Mouse (Mus musculus): ENCODE results near the gene Gpatch2l. TPM values are rescaled to one million over a fixed set of nuclear protein-coding genes. Genes with fewer than 3 reads are reported as not detected.

The Gpatch2l gene
- 14.7 and 16.1 TPM in 2 replicates for polyA plus RNA-seq (2012; rRNA removed)

DNA sequence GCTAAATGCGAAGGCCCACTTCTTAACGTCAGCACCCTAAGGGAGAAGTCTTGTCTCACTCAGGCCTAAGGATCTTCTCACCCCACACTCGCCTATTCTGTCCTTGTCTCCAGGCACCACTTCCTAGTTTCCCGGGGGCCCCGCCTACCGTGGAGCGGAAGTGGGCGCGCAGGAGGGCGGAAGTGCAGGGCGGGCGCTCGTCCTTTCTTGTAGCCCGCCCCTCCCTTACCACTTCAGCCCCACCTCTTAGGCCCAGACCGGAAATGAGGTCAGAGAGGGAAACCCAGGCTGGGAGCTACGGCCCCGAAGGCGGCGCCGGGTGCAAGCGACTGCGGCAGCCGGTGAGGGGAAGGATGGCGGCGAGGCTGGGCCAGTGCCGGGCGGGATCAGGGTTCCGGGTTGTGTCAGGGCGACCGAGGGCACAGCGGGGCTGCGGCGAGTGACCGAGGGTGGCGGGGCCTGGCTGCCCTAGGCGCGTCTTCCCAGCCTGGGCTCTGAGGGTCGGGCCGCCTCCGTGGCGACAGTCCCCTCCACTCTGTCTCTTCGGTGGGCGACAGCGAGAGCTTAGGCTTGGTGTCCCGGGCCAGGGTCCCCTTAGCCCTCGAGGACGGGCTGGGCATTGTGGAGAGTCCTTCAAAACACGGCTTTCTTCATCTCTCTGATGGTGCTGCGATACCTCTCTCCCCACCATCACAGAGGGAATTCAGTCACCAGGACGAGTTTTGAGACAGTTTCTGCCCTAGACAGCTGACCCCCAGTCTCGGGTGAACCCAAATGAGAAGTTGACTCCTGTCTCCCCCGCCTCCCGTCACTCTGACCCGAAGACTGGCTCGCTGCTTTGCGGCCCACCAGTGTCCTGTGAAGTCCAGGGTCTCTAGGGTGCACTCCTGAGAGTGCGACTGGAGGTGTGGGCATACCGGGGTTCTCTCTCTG, at the start of gene Gpatch2l:
Gene Gpatch2l, plus strand, starts transcription at position 255 of the 933 bp plus-strand sequence.
- DNase-seq (ENCODE audit: low spot score), result peak; percentile 86

DNA sequence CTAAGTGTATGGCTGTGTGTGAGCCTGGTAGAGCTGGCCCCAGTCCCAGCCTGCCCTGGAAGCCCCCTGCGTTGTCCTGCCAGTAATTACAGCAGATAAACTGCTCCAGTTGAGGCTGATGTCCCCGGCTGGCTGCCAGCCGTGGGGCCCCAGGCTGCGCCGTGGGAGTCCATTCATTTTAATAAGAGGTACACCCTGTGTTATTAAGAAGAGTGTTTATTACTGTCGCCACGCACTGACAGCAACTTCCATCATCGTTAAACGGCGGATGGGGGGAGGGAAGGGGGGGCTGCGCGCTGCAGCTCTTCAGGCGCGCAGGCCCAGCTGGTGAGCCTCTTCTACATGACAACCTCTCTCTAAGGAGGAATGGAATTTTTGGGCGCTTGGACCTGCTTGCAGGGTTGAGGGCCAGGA, 49.6 kb upstream of the Gpatch2l start:
- DNase-seq (ENCODE audit: low spot score), result no peak

DNA sequence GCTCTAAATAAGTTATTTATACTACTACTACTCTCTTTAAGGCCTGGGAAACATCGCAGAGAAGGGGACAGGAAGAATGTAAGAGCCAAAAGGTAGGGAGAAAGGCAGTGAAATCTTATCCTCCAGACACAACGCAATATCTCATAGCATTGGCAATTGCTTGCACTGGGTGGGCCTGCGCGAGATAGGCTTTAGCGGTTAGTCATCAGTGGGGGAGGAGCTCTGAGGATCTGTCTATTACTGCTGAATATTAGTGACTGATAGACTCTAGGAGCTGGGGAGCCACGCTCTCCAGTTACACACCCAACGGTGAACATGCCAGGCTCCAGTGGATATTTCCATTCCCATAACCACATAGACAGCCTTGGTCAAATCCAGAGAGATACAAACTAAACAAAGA, 44.7 kb upstream of the Gpatch2l start:
- DNase-seq (ENCODE audit: low spot score), result no peak

DNA sequence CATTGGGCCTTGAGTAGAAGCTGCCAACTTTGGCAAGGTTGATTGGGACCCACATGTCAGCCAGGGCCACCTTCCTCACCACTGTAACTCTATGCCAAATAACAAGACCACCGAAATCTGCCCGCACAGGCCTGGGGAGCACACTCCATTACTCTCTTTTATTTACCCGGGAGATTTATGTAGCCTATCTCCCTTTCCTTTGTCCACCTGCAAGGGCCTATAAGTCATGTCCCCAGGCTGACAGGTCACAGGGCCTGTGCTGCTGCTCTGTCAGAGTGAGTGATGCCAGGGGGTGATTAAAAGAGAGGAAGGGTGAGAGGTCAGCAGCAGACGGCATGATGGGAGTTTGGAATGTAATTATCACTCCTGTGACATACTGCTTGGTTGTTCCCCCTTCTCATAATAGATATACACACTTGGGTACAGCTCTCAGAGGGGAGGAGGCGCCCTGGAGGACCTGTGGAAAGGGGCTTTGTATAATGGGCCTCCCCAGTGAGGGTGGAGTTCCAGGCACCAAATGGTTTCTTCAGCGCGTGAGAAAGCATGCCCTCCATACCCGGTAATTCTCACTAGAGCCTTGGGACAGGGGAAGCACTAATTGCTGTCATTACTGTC, 38.1 kb upstream of the Gpatch2l start:
- no peak for DNase-seq (ENCODE audit: low spot score)

DNA sequence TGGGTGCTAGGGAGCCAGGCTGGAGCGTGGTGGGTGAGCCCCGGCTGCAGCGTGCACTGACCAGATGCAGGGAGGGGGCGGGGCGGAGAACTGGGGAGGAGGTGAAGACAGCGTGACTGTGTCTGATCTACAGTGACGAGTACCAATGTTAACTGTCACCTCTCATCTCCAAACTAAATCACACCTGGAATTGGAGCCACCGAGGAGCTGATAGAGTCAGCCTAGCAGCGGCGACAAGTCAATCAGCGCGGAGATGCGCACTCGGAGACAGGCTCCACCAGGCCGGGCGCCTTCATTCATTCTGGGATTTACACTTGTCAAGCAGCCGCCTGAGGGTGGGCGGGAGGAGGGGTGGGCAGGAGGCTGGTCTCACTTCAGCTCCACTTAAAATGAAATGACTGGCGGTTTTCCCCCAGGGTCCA, 30.5 kb upstream of the Gpatch2l start:
- DNase-seq (ENCODE audit: low spot score), result no peak

DNA sequence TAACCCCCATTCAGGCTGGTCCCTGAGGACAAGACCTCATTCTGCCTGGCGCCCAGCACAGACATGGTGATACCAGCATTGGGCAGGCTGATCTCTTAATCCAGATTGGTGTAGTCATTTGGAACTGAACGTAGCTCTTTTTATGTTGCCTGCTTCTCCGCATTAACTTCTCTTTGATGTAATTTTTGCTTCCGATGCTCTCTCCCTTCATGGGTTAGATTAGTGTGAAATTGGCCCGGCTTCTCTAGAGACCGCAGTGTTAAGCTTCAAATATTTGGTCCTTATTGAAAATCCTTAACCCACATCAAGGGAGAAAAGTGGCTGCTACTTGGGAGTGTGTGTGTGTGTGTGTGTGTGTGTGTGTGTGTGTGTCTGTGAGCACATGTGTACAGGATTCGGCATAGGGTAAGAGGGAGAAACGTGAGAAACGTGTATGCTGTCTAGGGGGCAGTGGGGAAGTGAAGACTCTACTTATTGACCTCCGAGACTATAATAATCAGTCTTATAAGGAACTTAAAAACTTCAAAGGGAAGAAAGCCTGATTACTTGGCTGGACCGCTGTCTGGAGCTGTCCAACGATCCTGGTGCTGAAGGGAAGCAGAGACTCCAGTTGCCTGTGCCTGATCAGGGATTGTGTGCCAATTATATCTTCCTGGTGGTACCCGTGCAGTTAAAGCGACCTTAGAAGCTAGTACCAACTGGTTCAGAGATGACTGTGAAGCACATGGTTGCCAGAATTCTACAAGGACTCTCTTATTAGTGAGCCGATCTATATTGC, 28.8 kb upstream of the Gpatch2l start:
- no peak for DNase-seq (ENCODE audit: low spot score)

DNA sequence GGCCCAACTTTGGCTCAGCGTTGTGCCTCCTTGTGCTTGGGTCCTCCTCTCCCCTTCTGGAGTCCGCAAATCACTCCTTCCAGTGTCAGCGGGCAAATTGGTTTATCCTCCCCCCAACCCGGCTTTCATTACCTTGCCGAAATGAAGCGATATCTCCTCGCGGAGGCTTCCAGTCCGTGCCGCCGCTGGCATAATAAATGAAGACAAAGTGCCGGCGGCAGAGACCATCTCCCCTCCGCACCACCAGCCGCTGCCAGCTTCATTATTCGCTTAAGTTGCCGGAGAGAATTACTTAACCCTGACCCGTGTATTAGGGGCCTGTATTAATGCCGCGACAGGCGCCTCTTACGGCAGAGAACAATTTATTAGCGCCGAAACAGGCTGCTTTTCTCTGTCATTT, 27.5 kb upstream of the Gpatch2l start:
- DNase-seq (ENCODE audit: low spot score), result no peak

DNA sequence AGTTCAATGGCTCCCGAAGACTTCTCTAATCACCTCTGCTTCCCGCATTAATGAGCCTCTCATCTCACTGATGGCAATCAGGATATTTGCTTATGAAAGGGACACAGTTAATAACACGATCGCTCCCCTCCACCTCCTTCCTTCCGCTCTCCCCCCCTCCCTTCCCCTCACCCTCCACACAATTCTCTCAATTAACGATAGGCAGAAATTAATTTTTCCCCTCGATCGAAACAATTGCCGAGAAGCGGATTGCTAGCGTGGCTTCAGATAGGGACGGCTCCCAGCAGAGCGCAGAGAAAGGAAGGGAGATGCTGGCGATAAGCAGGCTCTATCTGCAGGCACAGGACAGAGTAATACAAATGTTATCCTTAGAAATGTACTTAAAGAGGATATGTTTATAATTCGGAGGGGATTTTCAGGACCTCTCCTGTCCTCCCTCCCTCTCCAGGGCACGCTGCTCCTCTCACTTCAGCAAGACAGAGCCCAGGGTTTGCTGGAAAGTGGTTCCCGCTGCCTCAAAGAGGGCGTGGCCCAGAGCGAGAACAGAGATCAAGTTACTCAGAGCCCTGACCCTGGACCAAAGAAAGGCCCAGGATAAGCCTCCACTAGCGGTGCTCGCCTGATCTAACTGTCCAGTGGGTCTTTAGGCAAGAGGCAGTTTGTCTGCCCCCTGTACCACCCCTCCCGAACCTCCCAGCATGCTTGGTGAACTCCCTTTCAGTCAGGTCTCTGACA, 24.8 kb upstream of the Gpatch2l start:
- DNase-seq (ENCODE audit: low spot score), result no peak

DNA sequence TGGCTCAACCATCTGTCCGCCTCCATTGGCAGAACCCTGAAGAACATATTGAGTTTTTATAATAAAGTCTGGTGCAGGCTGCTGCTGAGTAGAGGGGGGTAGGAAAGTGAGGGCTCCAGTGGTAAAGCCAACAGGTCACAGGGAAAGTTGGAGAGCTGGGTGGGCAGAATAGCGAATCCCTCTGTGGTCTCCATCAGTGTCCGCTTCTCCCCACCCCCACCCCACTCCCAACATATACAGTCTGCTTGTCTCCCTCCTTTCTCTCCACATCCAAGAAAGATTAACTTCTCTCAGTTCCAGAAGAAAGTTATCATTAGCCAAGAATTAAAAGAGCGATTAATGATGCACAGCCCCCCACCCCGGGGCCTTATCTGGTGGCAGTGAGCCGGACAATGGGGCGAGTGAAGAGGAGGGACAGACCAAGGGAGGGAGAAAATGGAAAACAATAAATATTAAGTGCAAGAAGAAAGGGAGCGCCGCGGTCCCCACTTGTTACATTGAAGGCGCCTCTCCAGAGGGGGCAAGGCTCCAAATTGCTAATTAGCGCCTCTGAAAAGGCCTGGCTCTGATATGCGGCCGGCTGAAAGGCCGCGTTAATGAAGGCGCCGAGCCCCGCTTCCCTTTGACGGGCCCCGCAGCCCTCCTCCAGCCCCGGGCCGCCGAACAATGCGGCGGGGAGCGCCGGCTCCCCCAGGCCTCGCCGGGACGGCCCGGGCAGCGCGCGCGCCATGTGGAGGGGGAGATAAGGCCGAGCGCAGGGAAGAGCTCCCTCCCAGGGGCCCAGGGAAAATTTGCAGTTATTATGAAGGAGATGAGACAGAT, 21.2 kb upstream of the Gpatch2l start:
- no peak for DNase-seq (ENCODE audit: low spot score)

DNA sequence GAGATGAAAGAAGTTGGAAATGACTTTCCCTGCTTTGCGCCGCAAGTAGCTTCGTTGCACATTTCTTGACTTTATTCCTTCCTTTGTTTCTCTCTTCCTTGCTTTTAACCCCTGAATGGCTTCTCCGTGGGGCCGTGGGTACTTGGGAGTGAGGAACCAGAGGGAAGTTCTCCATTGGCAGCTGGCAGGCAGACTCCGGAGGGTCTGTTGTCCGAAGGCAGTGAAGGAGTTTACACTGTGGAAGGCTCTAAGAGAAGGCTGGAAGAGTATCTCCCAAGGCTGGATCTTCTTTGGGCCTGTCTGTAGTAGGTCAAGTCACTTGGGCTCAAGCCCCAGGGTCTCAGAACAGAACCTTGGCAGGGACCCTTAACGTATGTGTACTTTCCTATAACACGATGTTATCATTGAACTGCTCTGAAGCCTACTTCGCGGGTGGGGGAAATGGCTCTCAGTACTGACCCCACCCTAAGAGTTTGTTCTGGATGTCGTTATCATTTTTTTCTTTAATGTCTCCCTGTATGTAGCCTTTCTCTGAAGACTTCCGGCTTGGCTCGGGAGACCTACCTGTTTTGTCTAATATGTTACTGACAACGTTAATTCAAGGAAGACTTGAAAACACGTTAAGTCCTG, 20.5 kb upstream of the Gpatch2l start:
- no peak for DNase-seq (ENCODE audit: low spot score)

DNA sequence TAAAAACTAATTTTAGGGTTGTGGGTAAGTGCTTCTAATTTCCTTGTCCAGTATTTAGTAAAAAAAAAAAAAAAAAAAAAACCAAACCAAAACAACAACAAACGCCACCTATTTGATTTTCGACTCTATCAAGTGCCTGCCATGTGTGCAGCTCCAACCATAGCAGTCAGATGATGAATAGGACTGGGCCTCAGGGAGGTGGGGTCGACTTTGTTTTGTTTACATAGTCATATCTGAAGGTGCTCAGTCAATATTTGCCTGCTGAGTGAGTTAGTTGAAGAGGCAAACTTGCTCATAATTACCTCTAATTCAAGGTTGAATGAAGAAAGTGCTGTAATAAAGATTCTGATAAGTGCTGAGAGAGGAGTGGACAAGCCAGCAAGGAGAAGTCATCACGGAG, 7.4 kb upstream of the Gpatch2l start:
- DNase-seq (ENCODE audit: low spot score), result no peak

DNA sequence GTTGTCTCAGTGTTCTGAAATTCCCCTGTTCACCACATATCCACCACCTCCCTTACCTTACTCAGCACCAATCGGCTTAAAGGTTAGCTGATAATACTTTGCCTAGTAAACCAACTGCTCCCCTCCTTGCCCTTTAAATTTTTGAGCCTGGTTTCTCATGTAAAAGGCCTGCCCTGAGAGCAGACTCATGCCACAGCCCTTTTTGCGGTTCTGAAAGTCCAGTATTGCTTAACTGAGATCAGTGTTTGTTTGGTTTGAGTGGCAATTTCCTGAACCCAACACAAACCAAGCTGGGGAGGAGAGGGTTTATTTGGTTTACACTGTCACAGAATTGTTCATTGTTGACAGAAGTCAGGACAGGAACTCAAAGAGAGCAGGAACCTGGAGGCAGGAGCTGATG, 2.9 kb upstream of the Gpatch2l start:
- no peak for DNase-seq (ENCODE audit: low spot score)

DNA sequence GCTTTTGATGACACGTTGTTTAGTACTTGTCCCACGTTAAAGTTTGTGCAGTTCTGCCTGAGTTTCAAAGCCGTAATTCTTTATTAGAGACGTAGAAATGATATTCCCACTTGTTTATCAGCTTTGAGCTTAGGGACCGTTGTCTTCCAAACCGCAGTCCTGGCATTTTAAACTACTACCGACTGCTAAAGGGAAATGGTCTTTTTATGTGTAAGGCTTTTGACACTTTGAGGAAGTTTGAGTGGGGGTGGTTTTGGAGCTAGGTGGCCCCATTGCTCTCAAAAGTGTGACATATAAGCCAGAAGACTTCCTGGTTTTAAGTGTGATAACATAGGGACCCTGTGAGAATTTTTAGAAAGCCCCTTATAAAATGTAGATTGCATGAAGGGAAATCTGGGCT, 905 bp downstream of the Gpatch2l start:
- DNase-seq (ENCODE audit: low spot score), result no peak

DNA sequence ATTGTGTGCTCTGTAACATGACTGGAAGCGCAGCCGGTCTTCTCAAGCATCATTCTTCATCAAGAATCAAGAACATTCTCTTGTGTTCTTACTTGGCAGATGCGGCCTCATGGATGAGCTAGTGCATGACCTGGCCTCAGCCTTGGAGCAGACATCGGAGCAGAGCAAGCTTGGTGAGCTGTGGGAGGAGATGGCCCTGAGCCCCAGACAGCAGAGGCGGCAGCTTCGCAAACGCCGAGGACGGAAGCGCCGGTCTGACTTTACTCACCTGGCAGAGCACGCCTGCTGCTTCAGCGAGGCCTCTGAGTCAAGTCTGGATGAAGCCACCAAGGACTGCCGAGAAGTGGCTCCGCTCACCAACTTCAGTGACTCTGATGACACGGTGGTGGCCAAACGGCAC, 2.3 kb downstream of the Gpatch2l start:
- no peak for DNase-seq (ENCODE audit: low spot score)

DNA sequence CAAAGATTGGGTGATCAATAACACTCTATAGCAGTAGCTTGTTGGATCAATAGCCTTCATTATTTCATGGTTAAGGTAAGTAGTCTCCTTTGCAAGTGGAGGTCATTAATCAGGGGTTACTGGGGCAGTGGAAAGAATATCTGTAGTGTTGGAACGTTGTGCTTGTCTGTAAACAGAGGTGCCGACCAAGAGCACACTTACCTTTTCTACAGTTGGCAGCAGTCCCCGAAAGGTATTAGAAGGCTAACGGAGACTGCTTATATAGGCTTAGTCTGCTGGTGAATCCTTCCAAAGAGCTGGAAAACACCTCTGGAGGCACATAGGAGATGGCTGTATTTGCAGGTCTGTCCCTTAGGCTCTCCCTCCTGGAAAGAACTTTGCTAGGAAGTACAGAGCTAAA, 8.5 kb downstream of the Gpatch2l start:
- DNase-seq (ENCODE audit: low spot score), result no peak

DNA sequence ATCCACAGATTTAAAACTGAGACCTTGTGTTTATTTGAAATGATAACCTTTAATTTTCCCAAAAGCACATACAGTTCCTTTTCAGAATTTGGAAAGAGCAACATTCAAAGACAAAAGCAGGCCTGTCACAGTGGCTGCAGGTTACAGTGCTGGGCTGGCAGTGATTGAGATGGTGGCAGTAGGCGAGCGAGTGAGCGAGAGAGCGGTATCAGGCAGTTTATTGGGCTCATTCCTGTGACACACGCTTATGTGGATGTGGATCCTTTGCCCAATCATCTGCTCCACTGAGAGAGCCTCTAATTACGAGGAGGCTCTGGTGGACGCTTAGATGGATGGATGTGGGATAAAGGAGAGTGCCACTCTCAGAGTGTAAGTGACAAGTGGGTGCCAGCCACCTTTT, 13.3 kb downstream of the Gpatch2l start:
- DNase-seq (ENCODE audit: low spot score), result no peak

DNA sequence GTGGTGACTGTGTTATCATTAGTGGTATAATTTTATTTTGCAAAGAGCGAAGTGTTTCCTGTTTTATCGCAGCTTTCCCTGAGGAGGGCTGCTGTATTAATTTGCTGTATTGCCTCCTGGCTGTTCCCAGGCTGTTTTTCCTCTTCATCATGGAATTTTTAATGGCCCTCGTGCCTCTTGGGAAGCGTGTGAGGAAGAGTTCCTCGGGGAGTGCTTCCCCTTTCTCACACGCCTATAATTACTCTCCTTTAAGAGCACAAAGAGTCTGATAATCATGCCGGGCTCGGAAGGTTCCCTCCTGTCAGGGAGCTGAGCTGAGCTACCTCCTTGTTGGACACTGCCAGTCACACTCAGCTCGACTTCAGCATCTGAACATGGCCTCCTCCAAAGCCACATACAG, 30.0 kb downstream of the Gpatch2l start:
- no peak for DNase-seq (ENCODE audit: low spot score)

DNA sequence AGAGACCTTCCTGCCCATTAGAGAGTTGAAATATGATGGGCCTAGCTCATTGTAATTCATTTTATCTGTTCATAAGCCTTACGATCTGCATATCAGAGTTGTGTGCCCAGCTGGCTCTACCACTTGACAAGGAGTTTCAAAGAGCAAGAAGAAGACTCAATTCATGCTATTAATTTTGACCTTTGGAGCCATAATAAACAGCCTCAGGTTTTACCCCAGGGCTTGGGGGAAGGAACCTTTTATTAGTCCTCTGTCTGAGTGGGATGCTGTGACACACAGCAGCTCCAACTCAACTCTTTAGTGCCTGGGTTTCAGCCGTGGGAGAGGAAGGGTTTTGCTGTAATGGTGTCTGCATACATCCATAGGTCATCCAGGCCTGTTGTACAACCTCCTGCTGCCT, 32.6 kb downstream of the Gpatch2l start:
- no peak for DNase-seq (ENCODE audit: low spot score)

DNA sequence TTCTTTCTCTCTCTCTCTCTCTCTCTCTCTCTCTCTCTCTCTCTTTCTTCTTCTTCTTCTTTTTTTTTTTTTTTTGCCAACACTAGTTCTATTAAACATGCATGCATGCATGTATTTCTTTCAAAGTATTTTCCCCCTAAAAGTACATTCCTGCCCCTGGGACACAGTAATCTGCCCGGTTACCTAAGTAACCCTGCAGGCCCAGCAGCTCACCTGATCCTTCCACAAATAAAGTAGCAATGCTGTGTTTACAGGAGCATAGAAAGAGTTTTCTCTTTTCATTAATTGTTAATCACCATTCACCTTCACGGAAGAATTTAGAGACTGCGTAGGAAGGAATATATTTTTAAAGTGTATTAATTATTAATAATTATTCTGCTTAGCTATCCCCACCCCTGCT, 34.1 kb downstream of the Gpatch2l start:
- DNase-seq (ENCODE audit: low spot score), result no peak

DNA sequence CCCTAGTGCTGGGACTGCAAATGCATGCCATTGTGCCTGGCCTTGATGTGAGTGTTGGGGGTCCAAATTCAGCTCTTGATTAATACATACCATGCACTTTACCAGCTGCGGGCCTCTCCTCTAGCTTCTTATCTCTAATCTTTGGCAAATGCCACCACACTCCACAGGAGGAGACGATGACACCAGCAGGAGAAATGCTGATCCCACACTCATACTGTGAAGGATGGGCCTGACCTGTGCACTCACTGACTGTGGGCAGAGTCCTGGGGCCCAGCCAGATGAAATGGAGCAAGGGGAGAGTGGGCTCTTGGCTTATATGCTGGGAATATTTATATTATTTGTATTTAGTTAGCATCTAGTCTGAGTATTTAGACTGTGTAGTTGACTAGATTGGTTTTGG, 34.8 kb downstream of the Gpatch2l start:
- DNase-seq (ENCODE audit: low spot score), result no peak

All from urinary bladder, adult 2 months (tissue).